ENCODE assay signal across 9 mouse cellular contexts in the genomic region with DNA sequence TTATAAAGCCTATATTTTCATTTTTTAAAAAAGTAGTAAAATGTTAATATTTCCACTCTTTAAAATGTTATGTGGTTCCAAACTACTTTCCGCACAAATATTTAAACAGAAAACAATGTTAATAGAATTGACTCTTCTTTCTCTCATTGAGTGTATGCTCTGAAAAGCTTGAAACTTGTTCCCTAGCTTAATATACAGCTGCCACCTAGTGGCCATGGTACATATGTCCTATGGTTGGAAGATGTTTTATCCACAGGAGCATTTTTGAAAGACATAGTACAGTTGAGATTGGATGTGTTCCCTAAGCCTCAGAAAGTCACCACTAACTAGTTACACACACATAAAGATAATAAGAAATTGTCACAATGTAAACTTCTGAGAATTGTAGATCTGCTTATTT. TPM values are rescaled to one million over a fixed set of nuclear protein-coding genes. Genes with fewer than 3 reads are reported as not detected.
DNase-seq lines count a peak whose midpoint lies in the region; ATAC-seq and TF ChIP-seq lines count a peak whose summit lies in the region.
"Had no signal": no experiment of that assay in that cellular context is flagged by ENCODE, and none has a peak within 500 bp of the region (broad histone marks: within the 10 kb centered on the region; RNA-seq: fewer than 3 reads in every experiment).

No protein-coding gene starts in this region.

- H3K79me2 ChIP-seq in MEL (ENCODE audit: control insufficient read depth, insufficient read depth, low read length, poor library complexity): no peaks in the 10 kb centered on the region

- TF ChIP-seq RAD21 in MEL (IDR thresholded peaks at IDR 0.05; ENCODE audit: low read depth, low read length): peak; percentile 72

- no peaks in the 10 kb centered on the region for H3K9me3 ChIP-seq in MEL (replicated peaks; ENCODE audit: insufficient read depth, low read length)
- no peaks in the 10 kb centered on the region for H3K9me3 ChIP-seq in embryonic facial prominence, embryonic 11.5 days (replicated peaks; ENCODE audit: control insufficient read depth, low read length)
- no peaks in the 10 kb centered on the region for H3K9me3 ChIP-seq in lung, embryonic 14.5 days (ENCODE audit: low read depth, low read length)
- H3K9me3 ChIP-seq: heart, embryonic 13.5 days had no signal

- H3K27me3 ChIP-seq in MEL (ENCODE audit: control insufficient read depth in 1 of 2, insufficient read depth in 2 of 2, low read length in 2 of 2): no peaks in the 10 kb centered on the region
- no peaks in the 10 kb centered on the region for H3K27me3 ChIP-seq in embryonic facial prominence, embryonic 11.5 days (ENCODE audit: control insufficient read depth, insufficient read depth, low read length)
- H3K27me3 ChIP-seq in lung, embryonic 14.5 days (ENCODE audit: insufficient read depth, low read length): no peaks in the 10 kb centered on the region
- H3K27me3 ChIP-seq: heart, embryonic 13.5 days had no signal

- peak; percentile 16 for DNase-seq in cerebellum, adult 8-10 months
- no peak for DNase-seq in cerebellum, adult 11 months
- peak; percentile 53 for DNase-seq in left cerebral cortex, postnatal 4 days
- DNase-seq in left cerebral cortex, postnatal 36 days (ENCODE audit: low spot score in 2 of 2): no peak
- DNase-seq in MEL (ENCODE audit: low read depth, low spot score): peak; percentile 51
- peak; percentile 85 for DNase-seq in embryonic facial prominence, embryonic 11.5 days (ENCODE audit: low spot score)
- DNase-seq in lung, embryonic 14.5 days: peak; percentile 89
- DNase-seq in urinary bladder, postnatal 36 days (ENCODE audit: low spot score in 2 of 2): no peak

- no peak overlapping the region for H3K4me2 ChIP-seq in embryonic facial prominence, embryonic 11.5 days (ENCODE audit: low read depth, low read length)
- no peak overlapping the region for H3K4me2 ChIP-seq in lung, embryonic 14.5 days
- H3K4me2 ChIP-seq: heart, embryonic 13.5 days had no signal

- H3K4me1 ChIP-seq in MEL (ENCODE audit: control insufficient read depth in 1 of 2, insufficient read depth in 2 of 2, low read length in 2 of 2): no peaks in the 10 kb centered on the region
- no peaks in the 10 kb centered on the region for H3K4me1 ChIP-seq in embryonic facial prominence, embryonic 11.5 days (ENCODE audit: control insufficient read depth, insufficient read depth, low read length)
- H3K4me1 ChIP-seq in lung, embryonic 14.5 days (ENCODE audit: insufficient read depth): no peaks in the 10 kb centered on the region
- H3K4me1 ChIP-seq: heart, embryonic 13.5 days had no signal

- no peak overlapping the region for H3K9ac ChIP-seq in MEL (ENCODE audit: control insufficient read depth, low read depth, low read length, poor library complexity, severe bottlenecking)
- H3K9ac ChIP-seq in embryonic facial prominence, embryonic 11.5 days (replicated peaks; ENCODE audit: low read length): no peak overlapping the region
- no peak overlapping the region for H3K9ac ChIP-seq in lung, embryonic 14.5 days
- H3K9ac ChIP-seq: heart, embryonic 13.5 days had no signal

- WGBS in embryonic facial prominence, embryonic 11.5 days: 67% methylated on average over 1 of the region's 1 CpGs
- WGBS in lung, embryonic 14.5 days: 59% methylated on average over 1 of the region's 1 CpGs

- no peaks in the 10 kb centered on the region for H3K36me3 ChIP-seq in MEL (ENCODE audit: control insufficient read depth in 1 of 2, insufficient read depth in 2 of 2, low read length in 2 of 2)
- H3K36me3 ChIP-seq in embryonic facial prominence, embryonic 11.5 days (replicated peaks; ENCODE audit: control insufficient read depth, insufficient read depth, low read depth, low read length): no peaks in the 10 kb centered on the region
- H3K36me3 ChIP-seq in lung, embryonic 14.5 days (ENCODE audit: insufficient read depth): no peaks in the 10 kb centered on the region
- H3K36me3 ChIP-seq: heart, embryonic 13.5 days had no signal

- TF ChIP-seq EP300 in MEL (IDR thresholded peaks at IDR 0.05; ENCODE audit: low read depth in 1 of 2, low read length in 2 of 2): no peak

- peak in 2 of 3 experiments; percentile 30 to 77; a peak in 3 of 6 replicates for TF ChIP-seq CTCF in MEL (IDR thresholded peaks at IDR 0.05 in 2 of 3, conservative IDR thresholded peaks at IDR 0.05 in 1 of 3; ENCODE audit: control insufficient read depth in 1 of 3, insufficient read depth in 1 of 3, low read depth in 2 of 3, low read length in 3 of 3, poor library complexity in 1 of 3, severe bottlenecking in 1 of 3)
- TF ChIP-seq CTCF in lung, embryonic 14.5 days (IDR thresholded peaks at IDR 0.05; ENCODE audit: low read depth): peak; percentile 76

- H3K27ac ChIP-seq in MEL (ENCODE audit: control insufficient read depth, low read depth, low read length): no peak overlapping the region
- no peak overlapping the region for H3K27ac ChIP-seq in embryonic facial prominence, embryonic 11.5 days (replicated peaks; ENCODE audit: low read depth, low read length)
- H3K27ac ChIP-seq in lung, embryonic 14.5 days (ENCODE audit: low read depth): no peak overlapping the region
- H3K27ac ChIP-seq: heart, embryonic 13.5 days had no signal

- no peak for TF ChIP-seq POLR2A in MEL (IDR thresholded peaks at IDR 0.05; ENCODE audit: control insufficient read depth in 1 of 2, insufficient read depth in 1 of 2, low read depth in 1 of 2, low read length in 2 of 2, poor library complexity in 1 of 2)

- ATAC-seq in embryonic facial prominence, embryonic 11.5 days (replicated peaks; ENCODE audit: insufficient number of reproducible peaks, low FRiP score, low TSS enrichment, low read depth): no peak
- ATAC-seq in lung, embryonic 14.5 days (ENCODE audit: insufficient read depth): no peak

- intact Hi-C loops in left cerebral cortex, postnatal 4 days (cut with DNase I): no loop called here
- intact Hi-C loops in left cerebral cortex, postnatal 36 days (cut with DNase I): no loop called here

- no peak overlapping the region for H3K4me3 ChIP-seq in MEL (ENCODE audit: control insufficient read depth in 1 of 2, insufficient read depth in 1 of 2, low read depth in 2 of 2, low read length in 2 of 2)
- H3K4me3 ChIP-seq in embryonic facial prominence, embryonic 11.5 days (ENCODE audit: low read depth, low read length): no peak overlapping the region
- no peak overlapping the region for H3K4me3 ChIP-seq in lung, embryonic 14.5 days (ENCODE audit: low read depth, low read length)
- H3K4me3 ChIP-seq: heart, embryonic 13.5 days had no signal

TF ChIP-seq in MEL, 35 proteins besides CTCF, POLR2A, EP300 and RAD21:
- TF ChIP-seq SIN3A (IDR thresholded peaks at IDR 0.05; ENCODE audit: low read length) (no peak), USF2 (IDR thresholded peaks at IDR 0.05; ENCODE audit: borderline replicate concordance in 1 of 2, insufficient read depth in 1 of 2, low read depth in 1 of 2, low read length in 2 of 2) (no peak), SMC3 (IDR thresholded peaks at IDR 0.05; ENCODE audit: low read depth, low read length) (peak; percentile 82), ZC3H11A (IDR thresholded peaks at IDR 0.05; ENCODE audit: low read depth, low read length) (peak; percentile 62; the same call in 1 of the 2 replicates), ZNF384 (IDR thresholded peaks at IDR 0.05; ENCODE audit: low read depth, low read length) (no peak), ZKSCAN1 (IDR thresholded peaks at IDR 0.05; ENCODE audit: low read depth, low read length) (no peak)

RNA-seq across cellular contexts. Expression of a gene that starts 11.7 kb away (rescaled TPM):
- not detected for total RNA-seq in left cerebral cortex, postnatal 4 days (2021)
- not detected for total RNA-seq in left cerebral cortex, postnatal 36 days (2021)
- total RNA-seq in MEL (2012; rRNA removed): not detected in 2 replicates
- polyA plus RNA-seq in MEL (2012; ENCODE audit: insufficient read depth in 1 of 2, insufficient read length in 2 of 2, low read depth in 1 of 2, low replicate concordance in 2 of 2, missing spikeins in 1 of 2): not detected
- not detected in 2 replicates for polyA plus RNA-seq in embryonic facial prominence, embryonic 11.5 days (2014; fragmentation: Nextera tagmentation; extraction: Ambion mirVana)
- not detected in 2 replicates for polyA plus RNA-seq in lung, embryonic 14.5 days (2014; fragmentation: Nextera tagmentation; extraction: Ambion mirVana)
- polyA plus RNA-seq: heart, embryonic 13.5 days had no signal

RNA-seq across cellular contexts. Expression of a gene that starts 22.0 kb away (rescaled TPM):
- total RNA-seq in left cerebral cortex, postnatal 4 days (2021): under 1 TPM in 1 of 2 experiments, not detected in 1; 0.18 TPM
- under 1 TPM in 1 of 2 experiments, not detected in 1; 0.48 TPM for total RNA-seq in left cerebral cortex, postnatal 36 days (2021)
- total RNA-seq in MEL (2012; rRNA removed): not detected in 2 replicates
- not detected for polyA plus RNA-seq in MEL (2012; ENCODE audit: insufficient read depth in 1 of 2, insufficient read length in 2 of 2, low read depth in 1 of 2, low replicate concordance in 2 of 2, missing spikeins in 1 of 2)
- not detected in 2 replicates for polyA plus RNA-seq in embryonic facial prominence, embryonic 11.5 days (2014; fragmentation: Nextera tagmentation; extraction: Ambion mirVana)
- polyA plus RNA-seq in lung, embryonic 14.5 days (2014; fragmentation: Nextera tagmentation; extraction: Ambion mirVana): not detected in 2 replicates
- polyA plus RNA-seq: heart, embryonic 13.5 days had no signal

Comparison
In these comparisons a context has a peak if more than half of its experiments do, and no peak if none do; other contexts are left out.
1. DNase-seq: peak in cerebellum, adult 8-10 months (single experiment), left cerebral cortex, postnatal 4 days (single experiment), MEL (single experiment), embryonic facial prominence, embryonic 11.5 days (single experiment) and lung, embryonic 14.5 days (single experiment); none in cerebellum, adult 11 months (single experiment), left cerebral cortex, postnatal 36 days (0 of 2) and urinary bladder, postnatal 36 days (0 of 2).